Mouse (Mus musculus) liver, embryonic 14.5 days (tissue): ENCODE measurements around the gene Jarid2.

Experiments
- CTCF ChIP-seq: IDR thresholded peaks from 2 replicates; pipeline ENCODE4 v1.5.1; 2016; ENCODE audit warnings: antibody characterized with exemption, low read depth, control low read depth
- EP300 ChIP-seq: IDR thresholded peaks from 2 replicates; pipeline ENCODE4 v1.6.1; 2016; ENCODE audit warnings: antibody characterized with exemption, low read depth

DNA sequence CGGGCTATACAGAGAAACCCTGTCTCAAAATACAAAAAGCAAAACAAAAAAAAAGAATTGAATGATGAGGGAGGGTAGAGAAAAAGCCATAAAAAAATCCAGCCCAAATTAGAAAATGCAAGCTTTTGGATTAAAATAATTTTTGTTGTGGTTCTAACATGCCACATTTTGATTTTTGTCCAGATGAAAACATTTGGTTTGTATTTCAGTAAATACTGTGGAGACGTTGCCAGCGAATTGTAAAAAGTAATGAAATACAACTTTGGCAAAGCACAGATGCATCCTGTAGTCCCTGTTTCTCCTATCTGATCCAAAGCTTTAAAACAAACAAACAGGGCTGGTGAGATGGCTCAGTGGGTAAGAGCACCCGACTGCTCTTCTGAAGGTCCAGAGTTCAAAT lies 151.7 kb downstream of the Jarid2 start:
- TF ChIP-seq CTCF (no peak), EP300 (no peak)
